Mouse (Mus musculus): ENCODE data around the gene Gm3259.
"Not testable (repeated sequence)": the region's sequence is repeated elsewhere in the genome, so short reads cannot be mapped to it uniquely, and the experiment has no call there.

The Gm3259 gene

GRCm38 (mm10) chr5:95305611-95306010 is at the start of gene Gm3259:
Gm3259 (plus strand) TSS chr5:95305911.
- DNase-seq = not testable (repeated sequence)

- DNase-seq = not testable (repeated sequence)
These were observed 33.0 kb upstream of the Gm3259 start, which contains the start of gene Gm10424 for GRCm38 (mm10) chr5:95272668-95273067. Gm10424 (minus strand) TSS chr5:95272768.
